Mouse (Mus musculus): ENCODE results near the gene Pop5.
A peak's percentile ranks its signal among the peaks of the same experiment; 100 is the strongest.

Gene Pop5

DNA sequence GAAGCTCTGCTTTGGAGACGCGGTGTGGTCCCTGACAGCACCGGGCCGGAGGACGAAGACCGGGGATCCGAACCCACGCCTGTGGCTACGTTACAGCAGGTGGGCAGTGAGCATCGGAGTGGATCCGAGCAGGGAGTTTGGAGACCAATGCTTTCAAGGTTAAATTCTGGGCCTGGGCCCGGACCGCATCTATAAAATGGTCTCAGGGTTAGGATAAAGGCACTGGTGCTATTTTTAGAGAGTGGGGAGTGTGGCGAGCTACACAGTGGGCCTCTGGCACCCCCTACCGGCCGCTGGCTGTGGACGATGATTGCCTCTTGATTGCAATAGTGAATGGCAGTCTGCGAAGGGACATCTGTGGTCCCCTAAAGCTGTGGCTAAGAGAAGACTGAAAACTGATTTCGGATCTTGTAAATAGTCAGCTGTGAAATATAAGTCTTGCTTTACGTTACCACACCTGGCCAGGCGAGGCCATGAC is at the start of gene Pop5:
Pop5 (plus strand) TSS at position 51 of the 478 bp plus-strand sequence.
- DNase-seq (ENCODE audit: low spot score in 2 of 2) = peak; percentile 93 to 94

DNA sequence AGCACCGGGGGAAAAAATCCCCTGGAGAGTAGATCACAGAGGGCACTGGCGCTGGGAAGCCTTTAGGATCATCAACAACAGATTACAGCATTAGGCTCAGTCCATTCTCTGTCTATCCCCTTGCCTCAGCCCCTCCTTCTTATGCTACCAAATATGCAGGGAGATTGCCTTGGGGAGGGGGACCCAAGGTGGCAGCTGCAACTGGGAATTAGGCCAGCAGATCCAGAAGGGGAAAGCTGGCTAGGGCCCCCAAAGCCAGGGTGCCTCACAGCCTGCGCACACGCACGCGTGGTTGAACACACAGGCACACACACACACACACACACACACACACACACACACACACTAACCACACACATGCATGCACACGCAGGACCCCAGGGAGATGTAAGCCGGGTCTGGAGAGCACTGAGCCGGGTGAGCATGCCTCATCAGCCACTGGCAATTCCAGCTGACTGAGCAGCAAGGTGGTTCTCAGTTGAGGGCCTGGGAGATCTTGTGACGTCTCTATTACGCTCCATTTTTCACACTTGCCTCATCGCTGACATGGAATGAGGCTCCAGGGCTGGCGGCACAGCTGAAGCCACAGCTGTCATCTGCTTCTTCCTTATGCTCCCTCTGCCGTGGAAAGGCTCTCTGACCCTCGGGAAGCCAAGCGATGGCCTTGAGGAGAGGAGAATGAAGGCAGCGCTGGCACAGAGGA is 49.1 kb upstream of the Pop5 start:
- DNase-seq (ENCODE audit: low spot score in 2 of 2) = no peak

DNA sequence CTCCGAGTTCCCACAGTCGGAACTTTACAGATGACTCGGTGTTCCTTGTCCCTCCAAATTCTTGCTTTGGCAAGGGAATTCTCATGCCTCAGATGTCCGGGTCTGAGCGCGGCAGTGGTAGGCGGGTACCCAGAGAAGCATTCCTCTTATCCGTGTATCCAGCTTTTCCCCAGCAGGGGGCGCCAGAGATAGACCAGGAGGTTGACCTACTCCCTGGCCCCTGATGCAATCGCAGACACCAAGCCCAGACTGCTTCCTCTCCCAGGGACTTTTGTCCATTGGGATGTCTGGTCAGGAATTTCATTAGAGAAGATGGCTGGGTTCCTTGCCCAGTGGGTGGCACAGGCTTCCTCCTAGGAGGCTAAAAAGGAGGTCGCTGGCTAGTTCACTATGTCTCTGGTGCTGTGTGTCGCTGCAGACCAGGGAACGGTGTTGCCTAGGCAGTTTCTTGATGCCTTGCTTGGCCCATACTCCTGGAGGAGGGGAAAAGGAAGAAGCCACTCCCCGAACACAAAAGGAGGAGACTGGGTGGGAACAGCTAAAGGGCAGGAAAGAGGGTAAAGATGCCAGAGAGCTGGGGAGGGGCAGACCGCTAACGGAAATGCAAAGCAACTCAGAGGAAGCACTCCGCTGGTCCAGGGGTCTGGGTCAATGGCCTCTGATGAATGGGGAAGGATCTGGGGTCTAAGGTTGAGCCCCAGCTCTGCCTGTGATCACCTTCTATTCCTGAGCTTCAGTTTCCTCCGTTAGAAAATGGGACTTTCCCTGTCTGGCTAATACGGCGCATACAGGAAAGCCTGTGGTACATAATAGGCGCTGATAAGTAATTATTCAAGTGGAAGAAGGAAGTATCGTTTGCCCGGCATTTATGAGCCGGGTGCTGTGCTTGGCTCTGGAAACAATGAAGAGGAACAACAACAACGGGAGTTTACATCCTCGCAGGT is 48.2 kb upstream of the Pop5 start:
- peak; percentile 91 to 94 for DNase-seq (ENCODE audit: low spot score in 2 of 2)

DNA sequence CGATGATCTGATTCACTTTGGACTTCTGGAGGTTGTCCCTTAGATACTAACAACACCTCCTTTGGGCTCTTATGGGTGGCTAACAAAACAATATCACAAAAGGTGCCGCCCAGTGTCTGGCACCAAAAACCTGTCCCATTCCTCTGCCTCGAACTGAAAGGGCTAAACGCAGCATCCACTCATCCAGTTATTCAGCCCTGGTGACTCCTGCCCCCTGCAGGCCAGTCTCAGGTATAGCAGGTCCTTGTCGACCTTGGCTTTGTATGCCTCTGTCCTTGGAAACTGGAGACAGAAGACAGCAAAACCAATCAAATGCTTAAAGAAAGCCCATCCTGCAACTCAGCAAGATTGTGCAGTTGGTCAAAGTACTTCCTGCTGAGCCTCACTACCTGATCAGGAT is 46.8 kb upstream of the Pop5 start:
- no peak for DNase-seq (ENCODE audit: low spot score in 2 of 2)

DNA sequence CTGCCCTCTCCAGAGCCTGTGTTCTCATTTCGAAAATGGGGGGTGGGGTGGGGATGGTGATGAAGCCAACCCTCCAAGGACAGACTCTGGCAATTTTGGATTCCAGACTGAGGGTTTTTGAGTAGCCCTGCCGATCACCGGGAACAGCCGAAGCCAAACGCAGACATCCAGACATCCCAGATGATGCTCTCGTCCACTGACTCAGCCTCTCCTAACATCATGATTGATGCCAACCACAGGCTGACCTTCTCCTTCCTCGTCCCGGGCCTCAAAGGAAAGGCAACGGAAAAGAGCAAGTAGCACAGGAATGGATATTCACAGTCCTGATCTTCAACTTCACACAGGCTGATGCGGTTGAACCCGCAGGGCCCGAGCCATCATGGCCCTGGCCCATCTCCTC is 45.6 kb upstream of the Pop5 start:
- DNase-seq (ENCODE audit: low spot score in 2 of 2) = no peak

DNA sequence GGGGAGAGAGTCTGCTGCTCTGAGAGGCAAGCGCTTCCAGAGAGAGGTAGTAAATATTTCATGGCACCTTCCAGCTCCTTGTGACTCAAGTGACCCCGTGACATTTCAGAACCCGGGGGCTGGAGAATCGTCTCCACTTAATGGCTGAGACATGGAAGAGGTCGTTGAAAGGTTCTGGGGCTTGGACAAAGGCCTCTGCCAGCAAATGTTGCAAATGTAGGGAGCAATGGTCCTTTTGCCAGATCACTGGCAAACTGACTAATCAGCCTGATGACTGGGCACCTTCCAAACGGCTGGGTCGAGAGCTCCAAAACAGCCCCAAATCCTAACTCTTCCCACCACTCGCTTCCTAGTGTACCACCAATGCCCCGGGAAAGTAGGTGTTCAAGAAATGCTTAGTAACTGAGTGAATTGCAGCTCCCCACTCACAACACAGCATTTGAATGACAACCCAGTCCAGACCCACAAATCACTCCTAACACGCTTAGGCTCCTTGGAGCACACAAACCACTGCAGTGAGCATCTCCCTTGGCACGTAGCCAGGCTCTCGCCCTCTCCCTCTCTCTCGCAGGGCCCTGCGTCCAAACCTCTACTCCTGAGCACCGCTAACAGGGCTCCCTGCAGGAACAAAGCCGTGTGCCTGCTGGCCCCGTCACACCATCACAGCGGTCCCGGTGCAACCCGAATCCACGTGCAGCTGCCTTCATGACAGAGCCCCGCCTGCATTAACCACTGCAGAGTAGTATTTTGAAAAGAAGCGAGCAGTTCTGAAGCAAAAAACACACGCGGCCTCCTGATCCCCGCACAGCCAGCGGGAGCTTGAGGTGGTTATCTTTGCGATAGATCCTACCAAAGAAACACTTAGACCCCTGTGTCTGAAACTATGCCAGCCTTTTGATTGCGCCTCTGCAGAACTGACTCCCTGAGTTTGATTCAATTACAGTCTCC is 43.5 kb upstream of the Pop5 start:
- DNase-seq (ENCODE audit: low spot score in 2 of 2) = no peak

DNA sequence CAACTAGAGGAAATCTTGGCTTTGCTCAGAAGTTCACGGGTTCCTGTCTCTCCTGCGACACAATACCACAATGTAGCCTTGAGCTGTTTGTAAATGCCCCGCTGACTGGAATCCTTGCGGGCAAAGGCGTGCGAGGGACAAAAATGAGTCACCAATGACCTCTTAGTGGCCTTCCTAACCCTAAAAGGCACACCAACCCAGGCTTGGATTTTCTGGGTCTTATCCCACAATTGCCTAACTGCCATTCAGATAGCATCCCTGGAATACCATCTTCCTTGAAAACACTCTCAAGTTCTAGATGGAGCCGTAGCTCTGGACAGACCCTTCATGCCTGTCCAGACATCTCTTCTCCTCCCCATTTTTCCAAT is 42.8 kb upstream of the Pop5 start:
- no peak for DNase-seq (ENCODE audit: low spot score in 2 of 2)

DNA sequence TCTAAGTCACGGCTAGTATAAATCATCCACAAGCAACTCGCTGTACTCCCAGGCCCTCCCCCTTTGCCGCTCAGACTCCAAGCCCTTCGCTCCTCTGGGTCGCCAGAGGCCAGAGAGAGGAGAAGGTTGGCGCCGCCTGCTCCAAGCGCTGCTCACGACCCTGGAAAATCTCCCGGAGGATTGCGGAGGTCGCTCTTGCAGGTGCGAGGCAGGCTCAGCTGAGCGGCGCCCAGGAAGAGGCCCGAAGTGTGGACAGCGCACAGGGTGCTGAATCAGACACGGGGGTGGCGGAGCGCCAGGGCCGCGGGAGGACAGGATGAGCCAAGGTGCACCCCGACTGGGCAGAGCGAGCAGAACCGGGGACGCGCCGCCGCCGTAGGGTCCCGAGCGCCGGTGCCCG is 42.4 kb upstream of the Pop5 start:
- peak in 1 of 2 experiments; percentile 67 for DNase-seq (ENCODE audit: low spot score in 2 of 2)

DNA sequence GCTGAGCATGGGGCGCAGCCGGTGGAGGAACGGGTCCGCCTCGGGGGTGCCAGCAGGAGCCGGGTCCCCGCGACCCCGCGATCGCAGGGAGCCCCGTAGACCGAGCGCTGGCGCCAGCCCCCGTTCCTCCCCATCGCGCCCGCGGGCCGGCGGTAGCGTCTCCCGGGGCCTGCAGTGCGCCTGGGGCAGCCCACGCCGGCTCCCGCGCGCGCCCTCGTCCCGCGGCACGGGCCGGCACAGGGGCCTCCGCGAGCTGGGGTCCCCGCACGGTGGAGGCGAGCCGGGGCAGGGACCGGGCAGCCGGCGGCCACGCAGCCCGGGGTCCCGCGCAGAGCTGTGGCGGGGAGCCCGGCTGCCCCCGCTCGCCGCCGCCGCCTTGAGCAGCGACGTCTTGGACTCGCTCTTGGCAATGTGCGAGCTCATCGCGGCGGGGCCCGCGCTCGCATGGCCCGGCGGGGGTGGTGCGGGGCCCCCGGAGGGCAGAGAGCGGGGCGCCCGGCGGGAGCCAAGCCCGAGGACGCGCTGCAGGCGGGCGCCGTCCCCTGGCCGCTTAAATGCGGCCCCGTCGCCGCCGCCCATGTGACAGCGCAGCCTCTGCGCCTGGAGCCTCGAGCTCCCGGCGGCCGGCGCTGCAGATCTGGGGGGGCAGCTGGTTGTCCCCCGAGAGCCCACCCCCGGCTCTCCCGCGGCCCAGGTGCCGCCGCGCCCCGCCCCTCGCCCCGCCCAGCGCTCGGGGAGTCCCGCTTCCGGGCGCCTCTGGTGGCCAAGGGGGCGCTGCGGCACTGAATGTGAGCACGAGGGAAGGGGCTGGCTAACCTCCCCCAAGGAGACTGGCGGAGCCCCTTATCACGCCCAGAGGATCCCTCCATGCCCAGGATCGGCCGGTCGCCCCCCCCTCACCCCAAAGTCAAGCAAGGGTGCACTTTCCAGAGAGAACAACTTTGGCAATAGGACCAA is 41.7 kb upstream of the Pop5 start, which contains the start of gene Cabp1:
Cabp1 (minus strand) TSS at position 713 of the 957 bp plus-strand sequence.
- DNase-seq (ENCODE audit: low spot score in 2 of 2) = peak; percentile 74 to 81

DNA sequence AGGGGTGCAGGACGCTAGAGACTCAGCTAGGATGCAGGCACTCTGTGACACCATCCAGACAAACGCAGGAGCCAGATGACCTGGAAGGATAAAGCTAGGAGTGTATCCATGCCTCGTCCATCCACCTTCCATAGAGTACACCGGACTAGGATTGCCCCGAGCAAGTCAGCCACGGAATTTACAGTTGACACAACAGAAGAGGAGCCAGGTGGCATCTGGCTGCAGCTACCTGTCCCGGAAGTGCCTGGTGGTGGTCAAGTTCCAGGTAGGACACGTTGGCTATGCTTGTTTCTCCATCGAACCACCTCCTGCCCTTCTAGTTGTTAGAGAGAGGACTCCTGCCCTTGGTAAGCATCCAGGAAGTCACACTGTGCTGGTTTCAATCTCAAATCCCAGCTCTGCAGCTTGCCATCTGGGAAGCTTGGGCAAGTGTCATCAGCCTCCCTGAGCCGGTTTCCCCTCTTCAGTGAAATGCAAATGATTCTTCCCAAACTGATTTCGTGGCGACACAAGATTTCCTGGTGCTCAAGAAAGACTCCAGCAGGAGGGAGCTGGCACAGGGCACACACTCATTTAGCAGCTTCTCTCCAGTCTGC is 40.9 kb upstream of the Pop5 start:
- DNase-seq (ENCODE audit: low spot score in 2 of 2) = no peak

DNA sequence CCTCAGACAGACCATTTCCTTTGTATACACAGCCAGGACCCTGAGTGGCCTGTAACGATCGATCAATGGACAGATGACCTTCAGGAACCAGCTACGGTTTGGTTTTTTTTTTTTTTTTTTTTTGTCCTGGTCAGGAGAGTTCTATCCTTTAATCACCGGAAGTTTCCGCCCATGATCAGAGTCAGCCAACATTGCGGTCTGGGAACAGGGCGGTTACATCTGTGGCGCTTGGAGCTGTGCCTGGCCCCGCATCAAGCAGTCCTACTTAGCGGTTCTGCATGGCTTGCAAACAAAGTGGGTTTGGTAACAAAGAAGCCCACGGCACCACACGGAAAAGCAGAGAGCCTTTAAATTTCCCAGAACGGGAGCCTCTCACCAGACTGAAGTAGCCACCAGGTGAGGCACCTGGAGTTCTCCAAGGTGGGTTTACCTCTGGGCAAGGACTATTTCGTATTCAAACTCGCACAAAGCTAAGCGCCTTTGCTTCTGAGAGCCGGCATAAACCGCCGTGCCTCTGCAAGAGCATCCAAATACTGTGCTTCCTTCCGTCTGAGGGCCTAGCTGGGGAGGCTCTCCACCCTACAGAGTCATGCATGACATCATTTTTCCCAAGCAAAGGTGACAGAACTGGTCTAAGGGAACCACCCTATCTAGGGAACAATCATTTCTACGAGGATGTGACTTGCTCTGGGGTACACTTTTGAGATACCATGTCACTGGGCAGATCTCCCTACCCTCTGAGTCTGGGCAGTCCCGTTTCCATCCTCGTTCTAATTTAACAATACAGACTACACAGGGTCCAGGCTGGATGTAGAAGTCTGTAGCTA is 31.7 kb upstream of the Pop5 start:
- DNase-seq (ENCODE audit: low spot score in 2 of 2) = no peak

DNA sequence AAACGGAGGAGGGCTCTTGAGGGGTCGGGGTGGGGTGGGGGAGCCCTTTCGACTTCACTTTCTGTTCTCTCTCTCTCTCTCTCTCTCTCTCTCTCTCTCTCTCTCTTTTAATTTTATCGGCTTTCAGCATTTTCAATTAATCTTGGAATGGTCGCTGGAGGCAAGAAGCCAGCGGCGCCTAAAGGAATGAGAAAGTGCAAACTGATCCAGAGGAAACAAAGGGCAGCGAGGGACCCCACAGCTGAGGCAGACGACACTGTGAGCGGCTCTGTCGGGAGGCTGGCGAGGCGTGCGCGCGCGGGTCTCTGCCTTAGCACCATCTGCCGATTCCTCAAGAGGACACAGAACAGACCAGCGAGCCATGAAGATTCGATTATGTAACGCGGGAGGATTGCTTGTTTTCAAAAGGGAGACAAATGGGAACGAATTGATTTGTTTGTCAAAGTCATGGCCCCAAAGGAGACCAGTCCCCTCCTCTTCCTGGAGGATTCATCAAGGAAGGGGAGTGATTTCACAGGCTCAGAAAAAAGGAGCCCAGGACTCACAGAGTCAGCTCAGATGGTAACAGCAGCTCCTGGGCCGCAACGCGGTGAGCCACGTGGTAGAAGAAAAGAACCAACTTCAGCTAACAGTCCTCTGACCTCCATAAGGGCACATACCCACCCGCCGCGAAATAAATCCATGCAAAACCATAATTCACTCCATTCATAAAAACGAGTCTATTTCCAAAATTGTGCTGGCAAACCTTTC is 30.9 kb upstream of the Pop5 start:
- DNase-seq (ENCODE audit: low spot score in 2 of 2) = peak; percentile 77 to 79

DNA sequence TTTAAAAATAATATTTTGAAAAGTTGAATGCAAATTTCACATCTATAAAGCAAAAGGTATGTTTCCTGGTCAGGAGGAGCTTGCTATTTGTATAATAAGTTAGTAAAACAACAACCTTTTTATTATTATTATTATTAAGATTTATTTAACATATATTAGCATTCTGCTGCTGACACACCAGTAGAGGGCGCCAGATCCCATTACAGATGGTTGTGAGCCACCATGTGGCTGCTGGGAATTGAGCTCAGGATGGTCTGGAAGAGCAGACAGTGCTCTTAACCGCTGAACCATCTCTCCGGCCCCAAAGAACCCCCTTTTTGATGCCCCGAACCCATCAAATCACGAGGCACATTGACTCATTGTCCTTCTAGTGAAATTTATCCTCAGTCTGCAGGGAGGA is 28.4 kb upstream of the Pop5 start:
- no peak for DNase-seq (ENCODE audit: low spot score in 2 of 2)

DNA sequence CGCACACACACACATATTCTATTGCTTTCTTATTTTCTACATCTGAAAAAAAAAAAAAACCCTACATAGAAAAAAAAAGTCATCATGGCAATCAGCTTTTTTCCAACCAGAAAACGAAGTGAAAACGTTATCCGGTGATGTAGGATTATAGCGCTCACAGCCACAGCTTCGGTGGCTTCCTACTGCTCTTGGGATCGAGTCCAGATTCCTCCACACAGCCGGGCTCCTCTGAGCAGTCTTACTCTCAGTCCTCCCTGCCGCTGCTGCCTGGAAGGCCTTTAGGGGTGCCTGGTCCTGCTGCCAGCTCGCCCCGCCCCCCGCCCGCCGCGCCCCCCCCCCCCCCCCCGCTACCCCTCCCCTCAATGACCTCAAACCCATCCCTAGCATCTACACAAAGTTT is 27.7 kb upstream of the Pop5 start:
- DNase-seq (ENCODE audit: low spot score in 2 of 2) = peak in 1 of 2 experiments; percentile 70

DNA sequence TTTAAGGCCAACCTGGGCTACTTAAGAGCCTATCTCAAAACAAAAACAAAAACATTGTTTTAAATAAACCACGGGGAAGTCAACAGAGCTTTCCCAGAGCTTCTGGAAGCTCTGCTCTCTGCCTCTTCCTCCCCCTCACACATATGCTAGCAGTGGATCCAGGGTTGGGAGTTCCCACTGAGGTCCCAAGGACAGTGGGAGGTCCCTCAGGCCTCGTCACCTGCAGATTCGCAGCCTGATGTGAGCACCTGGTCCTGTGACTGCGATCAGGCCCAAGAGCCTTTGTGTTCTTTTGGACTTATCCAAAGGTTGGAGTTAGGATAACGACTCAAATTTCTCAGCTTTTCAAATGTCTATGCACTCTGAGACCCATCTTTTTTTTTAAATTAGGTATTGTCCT is 27.0 kb upstream of the Pop5 start:
- DNase-seq (ENCODE audit: low spot score in 2 of 2) = no peak

DNA sequence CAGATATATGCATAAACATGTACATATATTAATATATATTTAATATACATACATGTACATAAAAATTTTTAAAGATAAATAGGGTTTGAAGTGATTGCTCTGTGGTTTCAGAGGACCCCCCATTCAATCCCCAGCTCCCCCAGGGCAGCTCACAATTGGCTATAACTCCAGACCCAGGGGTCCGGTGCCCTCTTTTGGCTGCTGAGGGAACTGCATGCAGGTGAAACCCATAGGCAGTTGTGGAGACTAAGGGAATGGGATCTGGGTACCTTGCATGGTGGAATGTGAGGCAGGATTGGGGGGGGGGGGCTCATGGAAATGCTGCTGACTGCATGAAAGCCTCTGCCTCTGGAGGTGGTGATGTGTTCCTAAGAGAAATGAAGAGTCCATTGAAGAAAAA is 25.3 kb upstream of the Pop5 start:
- DNase-seq (ENCODE audit: low spot score in 2 of 2) = no peak

DNA sequence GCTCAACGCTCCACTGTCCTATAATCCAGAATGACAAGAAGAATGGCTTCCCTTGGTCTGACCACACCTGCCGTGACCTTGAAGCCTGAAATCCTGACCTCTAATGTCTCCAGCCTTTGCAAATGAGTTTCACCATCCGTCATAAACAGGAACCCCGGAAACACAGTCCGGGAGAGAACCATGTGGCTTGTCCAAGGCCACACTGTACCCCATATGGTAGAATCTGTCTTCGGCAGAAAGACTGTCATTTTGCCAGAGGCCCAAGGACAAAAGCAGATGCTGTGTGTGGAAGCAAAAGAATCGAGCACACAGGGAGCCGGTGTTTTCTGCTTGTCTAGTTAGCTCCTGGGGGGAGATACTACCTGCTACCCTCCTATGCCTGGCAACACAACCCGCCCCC is 23.2 kb upstream of the Pop5 start:
- peak in 1 of 2 experiments; percentile 59 for DNase-seq (ENCODE audit: low spot score in 2 of 2)

DNA sequence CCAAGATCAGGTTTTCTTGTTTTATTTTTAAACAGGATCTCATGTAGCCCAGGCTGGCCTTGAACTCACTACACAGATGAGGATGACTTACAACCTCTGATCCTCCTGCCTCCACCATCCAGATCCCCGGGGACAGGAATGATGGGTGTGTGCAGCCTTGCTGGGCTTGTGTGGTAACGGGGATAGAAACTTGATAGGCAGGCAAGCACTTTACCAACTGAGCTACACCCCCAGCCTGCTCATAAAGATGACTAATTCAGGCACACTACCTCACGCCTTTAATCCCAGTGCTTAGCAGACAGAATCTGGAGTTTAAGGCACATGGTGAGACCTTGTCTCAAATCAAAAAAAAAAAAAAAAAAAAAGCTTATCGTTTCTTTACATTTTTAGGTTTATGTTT is 22.8 kb upstream of the Pop5 start:
- no peak for DNase-seq (ENCODE audit: low spot score in 2 of 2)

Measured in right cerebral cortex, postnatal 10 days (tissue).